Mouse (Mus musculus) embryonic facial prominence, embryonic 10.5 days (tissue): Measurements from ENCODE around the gene Ubd. TPM values are rescaled to one million over a fixed set of nuclear protein-coding genes. Genes with fewer than 3 reads are reported as not detected.

Experiments
- DNase-seq: peaks from one replicate; pipeline ENCODE4 v3.0.0-alpha.2; 2017; ENCODE audit warnings: low spot score
- H3K27ac ChIP-seq: fragments of 300-500 bp; sonication (generic); replicated peaks from 2 replicates; pipeline ENCODE4 v1.5.1; 2016; ENCODE audit warnings: mild to moderate bottlenecking
- H3K27me3 ChIP-seq: fragments of 300-500 bp; sonication (generic); replicated peaks from 2 replicates; pipeline ENCODE4 v1.6.1; 2016; ENCODE audit warnings: low read depth, mild to moderate bottlenecking; ENCODE audit not compliant: poor library complexity, severe bottlenecking
- H3K36me3 ChIP-seq: fragments of 300-500 bp; sonication (generic); replicated peaks from 2 replicates; pipeline ENCODE4 v1.6.1; 2016; ENCODE audit warnings: mild to moderate bottlenecking, moderate library complexity
- H3K4me1 ChIP-seq: fragments of 300-500 bp; sonication (generic); 2 replicates; pipeline ENCODE4 v1.6.1; 2016
- H3K4me3 ChIP-seq: fragments of 300-500 bp; sonication (generic); 2 replicates; pipeline ENCODE4 v1.5.1; 2016; ENCODE audit warnings: mild to moderate bottlenecking, moderate library complexity
- H3K9me3 ChIP-seq: fragments of 300-500 bp; sonication (generic); 2 replicates; pipeline ENCODE4 v1.6.1; 2016; ENCODE audit warnings: mild to moderate bottlenecking
- WGBS: fragments of 180-500 bp; shearing (Covaris S2); methylation state at CpG from one replicate; pipeline ENCODE4 v1.1.7; 2016; 5-methylcytosine and 5-hydroxymethylcytosine counted together
- polyA plus RNA-seq: library from polyadenylated mRNA; unstranded; fragments of >200 nt; fragmentation: Nextera tagmentation; extraction: Ambion mirVana; gene quantifications from 2 replicates; pipeline ENCODE4 v1.2.1, GENCODE M21; 2016

Gene Ubd
- polyA plus RNA-seq = not detected in 2 replicates

GRCm38 (mm10) chr17:37193656-37194055, at the start of gene Ubd:
Gene Ubd, plus strand, starts transcription at chr17:37193892.
- no peak for DNase-seq
- no peak within 1 kb of the TSS for H3K27ac ChIP-seq
- H3K4me3 ChIP-seq = no peak within 1 kb of the TSS
- 85% methylated on average over 2 of the region's 2 CpGs for WGBS
- H3K9me3 ChIP-seq = no peaks in the 10 kb centered on the region
- no peaks in the 10 kb centered on the region for H3K36me3 ChIP-seq
- H3K27me3 ChIP-seq = peaks cover 39% of the 10 kb centered on the region
- peaks cover 13% of the 10 kb centered on the region for H3K4me1 ChIP-seq

GRCm38 (mm10) chr17:37161394-37161793, 32.3 kb upstream of the Ubd start, which contains the start of gene Olfr93:
Gene Olfr93, minus strand, starts transcription at chr17:37161494.
- H3K27me3 ChIP-seq = no peaks in the 10 kb centered on the region
- H3K9me3 ChIP-seq = no peaks in the 10 kb centered on the region
- H3K36me3 ChIP-seq = no peaks in the 10 kb centered on the region
- DNase-seq = no peak
- H3K4me3 ChIP-seq = no peak within 1 kb of the TSS
- no peak within 1 kb of the TSS for H3K27ac ChIP-seq
- no peaks in the 10 kb centered on the region for H3K4me1 ChIP-seq

DNA sequence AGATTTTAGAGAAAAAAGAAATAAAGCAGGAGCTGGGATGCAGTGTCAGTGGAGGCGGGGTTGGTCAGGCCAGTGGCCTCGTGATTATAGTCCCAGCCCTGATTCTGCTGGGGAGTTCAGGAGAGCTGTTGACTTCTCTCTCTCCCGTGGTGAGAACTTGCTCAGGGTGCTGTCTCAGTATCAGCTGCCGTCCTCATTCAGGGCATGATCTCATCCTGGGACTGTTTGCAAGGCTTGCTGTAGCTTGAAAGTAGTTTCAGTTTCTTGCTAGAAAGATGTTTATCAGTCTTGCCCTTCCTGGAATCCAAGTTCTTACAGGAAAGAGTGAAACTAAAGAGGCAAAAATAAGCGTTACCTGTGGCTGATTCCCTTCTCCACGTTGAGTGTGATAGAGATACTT, 8.2 kb upstream of the Ubd start:
- H3K9me3 ChIP-seq = no peaks in the 10 kb centered on the region
- no peaks in the 10 kb centered on the region for H3K36me3 ChIP-seq
- H3K27ac ChIP-seq = no peak overlapping the region
- 52% methylated on average over 6 of the region's 6 CpGs for WGBS
- H3K27me3 ChIP-seq = no peaks in the 10 kb centered on the region
- no peak for DNase-seq
- H3K4me1 ChIP-seq = no peaks in the 10 kb centered on the region
- no peak overlapping the region for H3K4me3 ChIP-seq

- H3K27me3 ChIP-seq = peaks cover 10% of the 10 kb centered on the region
- H3K27ac ChIP-seq = no peak overlapping the region
- DNase-seq = no peak
- 37% methylated on average over 2 of the region's 2 CpGs for WGBS
- H3K4me1 ChIP-seq = no peaks in the 10 kb centered on the region
- H3K4me3 ChIP-seq = no peak overlapping the region
- H3K36me3 ChIP-seq = no peaks in the 10 kb centered on the region
- H3K9me3 ChIP-seq = no peaks in the 10 kb centered on the region
Observed at GRCm38 (mm10) chr17:37190711-37191110, 3.0 kb upstream of the Ubd start.

GRCm38 (mm10) chr17:37193032-37193431, 660 bp upstream of the Ubd start:
- Histone ChIP-seq H3K4me1 (peaks cover 13% of the 10 kb centered on the region), H3K4me3 (no peak overlapping the region), H3K27ac (no peak overlapping the region), H3K9me3 (no peaks in the 10 kb centered on the region), H3K36me3 (no peaks in the 10 kb centered on the region), H3K27me3 (peaks cover 33% of the 10 kb centered on the region)
- DNase-seq = no peak

GRCm38 (mm10) chr17:37194782-37195181, 1.1 kb downstream of the Ubd start:
- Histone ChIP-seq H3K4me3 (no peak overlapping the region), H3K4me1 (peaks cover 13% of the 10 kb centered on the region), H3K9me3 (no peaks in the 10 kb centered on the region), H3K36me3 (no peaks in the 10 kb centered on the region), H3K27ac (no peak overlapping the region), H3K27me3 (peaks cover 47% of the 10 kb centered on the region)
- 94% methylated on average over 5 of the region's 5 CpGs for WGBS
- DNase-seq = no peak

DNA sequence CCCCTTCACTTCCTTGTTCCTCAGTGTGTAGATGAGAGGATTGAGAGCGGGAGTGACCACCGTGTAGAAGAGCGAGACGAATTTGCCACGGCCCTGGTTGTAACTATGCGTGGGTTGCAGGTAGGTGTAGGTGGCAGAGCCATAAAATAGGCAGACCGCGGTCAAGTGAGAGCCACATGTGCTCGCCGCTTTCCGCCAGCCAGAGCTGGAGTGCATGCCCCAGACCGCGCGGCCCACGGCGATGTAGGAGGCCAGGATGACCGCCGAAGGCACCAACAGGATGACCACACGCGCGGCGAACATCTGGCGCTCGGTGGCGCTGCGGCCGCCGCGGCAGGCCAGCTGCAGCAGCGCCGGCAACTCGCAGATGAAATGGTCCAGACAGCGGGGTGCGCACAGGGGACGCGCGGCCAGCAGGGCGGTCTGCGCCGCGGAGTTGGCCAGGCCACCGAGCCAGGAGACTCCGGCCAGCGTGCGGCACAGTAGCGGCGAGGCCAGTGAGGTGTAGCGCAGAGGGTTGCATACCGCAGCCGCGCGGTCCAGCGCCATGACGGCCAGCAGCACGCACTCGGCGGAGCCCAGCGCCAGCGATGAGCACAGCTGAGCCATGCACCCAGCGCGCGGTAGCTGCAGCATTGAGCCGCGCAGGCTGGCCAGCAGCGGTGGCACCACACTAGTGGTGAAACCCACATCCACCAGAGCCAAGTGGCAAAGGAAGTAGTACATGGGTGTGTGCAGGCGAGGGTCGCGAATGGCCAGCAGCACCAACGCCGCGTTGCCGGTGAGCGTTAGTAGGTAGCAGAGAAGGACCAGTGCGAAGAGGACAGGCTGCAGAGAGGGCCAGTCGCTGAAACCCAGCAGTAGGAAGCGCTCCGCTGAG, 3.4 kb downstream of the Ubd start:
- Histone ChIP-seq H3K9me3 (no peaks in the 10 kb centered on the region), H3K36me3 (no peaks in the 10 kb centered on the region), H3K27ac (no peak overlapping the region; the same call in 1 of the 2 replicates), H3K4me3 (peak overlapping the region; percentile 72), H3K4me1 (peaks cover 13% of the 10 kb centered on the region), H3K27me3 (peaks cover 47% of the 10 kb centered on the region)
- WGBS = under 1% methylated on average over 77 of the region's 77 CpGs
- DNase-seq = peak; percentile 78

GRCm38 (mm10) chr17:37200894-37201293, 7.2 kb downstream of the Ubd start, which contains the start of gene Olfr94:
Gene Olfr94, minus strand, starts transcription at chr17:37200994.
- Histone ChIP-seq H3K4me3 (no peak within 1 kb of the TSS), H3K27ac (no peak within 1 kb of the TSS), H3K9me3 (no peaks in the 10 kb centered on the region), H3K4me1 (peaks cover 13% of the 10 kb centered on the region), H3K27me3 (peaks cover 36% of the 10 kb centered on the region), H3K36me3 (no peaks in the 10 kb centered on the region)
- 70% methylated on average over 2 of the region's 2 CpGs for WGBS
- DNase-seq = no peak

GRCm38 (mm10) chr17:37203206-37203916, 9.7 kb downstream of the Ubd start:
- WGBS = under 1% methylated on average over 4 of the region's 4 CpGs
- peak; percentile 76 for DNase-seq
- Histone ChIP-seq H3K27ac (no peak overlapping the region), H3K4me1 (no peaks in the 10 kb centered on the region), H3K4me3 (no peak overlapping the region), H3K27me3 (peaks cover 11% of the 10 kb centered on the region), H3K36me3 (no peaks in the 10 kb centered on the region), H3K9me3 (no peaks in the 10 kb centered on the region)

DNA sequence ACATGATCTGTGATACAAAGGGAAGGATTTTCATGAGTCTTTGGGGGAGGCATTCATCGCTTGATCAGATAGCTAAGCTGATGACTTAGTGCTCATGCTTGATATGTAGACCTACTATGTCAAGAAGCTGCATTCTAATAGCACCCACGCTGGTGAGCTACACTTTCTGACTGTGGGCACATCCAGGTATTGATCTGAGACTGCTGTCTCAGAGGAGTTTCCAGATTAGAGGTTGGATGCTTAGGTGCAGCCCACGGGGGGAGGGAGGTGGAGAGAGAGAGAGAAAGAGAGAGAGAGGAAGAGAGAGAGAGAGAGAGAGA, 10.2 kb downstream of the Ubd start:
- no peak for DNase-seq
- Histone ChIP-seq H3K4me3 (no peak overlapping the region), H3K4me1 (no peaks in the 10 kb centered on the region), H3K27me3 (peaks cover 6% of the 10 kb centered on the region), H3K9me3 (no peaks in the 10 kb centered on the region), H3K27ac (no peak overlapping the region), H3K36me3 (no peaks in the 10 kb centered on the region)
- 26% methylated on average over 3 of the region's 3 CpGs for WGBS

DNA sequence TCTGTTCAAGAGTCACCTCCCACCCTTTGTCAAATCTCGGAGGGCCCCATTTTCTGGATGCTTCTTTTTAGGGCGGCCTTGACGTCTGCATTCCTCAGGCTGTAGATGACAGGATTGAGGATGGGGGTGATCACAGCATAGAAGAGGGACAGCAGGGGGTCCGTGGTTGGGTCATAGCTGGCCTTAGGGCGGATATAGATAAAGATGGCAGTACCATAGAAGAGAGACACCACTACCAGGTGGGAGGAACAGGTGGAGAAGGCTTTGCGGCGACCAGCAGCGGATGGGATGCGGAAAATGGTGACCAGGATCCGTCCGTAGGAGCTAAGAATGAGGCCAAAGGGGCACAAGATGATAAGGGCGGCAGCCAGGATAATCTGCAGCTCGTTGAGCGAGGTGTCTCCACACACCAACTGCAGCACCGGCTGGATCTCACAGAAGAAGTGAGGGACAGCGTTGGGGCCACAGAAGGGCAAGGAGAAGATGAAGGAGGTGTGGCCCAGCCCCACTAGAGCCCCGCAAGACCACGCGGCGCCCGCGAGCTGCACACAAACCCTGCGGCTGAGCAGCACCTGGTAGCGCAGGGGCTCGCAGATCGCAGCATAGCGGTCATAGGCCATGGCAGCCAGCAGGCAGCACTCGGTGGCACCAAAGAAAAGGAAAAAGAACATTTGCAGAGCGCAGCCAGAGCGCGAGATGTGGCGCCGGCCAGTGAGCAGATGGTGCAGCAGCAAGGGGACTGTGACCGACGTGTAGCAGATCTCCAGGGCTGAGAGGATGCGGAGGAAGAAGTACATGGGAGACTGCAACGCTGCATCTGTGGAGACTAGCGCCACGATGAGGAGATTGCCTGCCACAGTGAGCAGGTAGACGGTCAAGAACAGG, 17.4 kb downstream of the Ubd start:
- Histone ChIP-seq H3K36me3 (no peaks in the 10 kb centered on the region), H3K27me3 (peaks cover 30% of the 10 kb centered on the region), H3K4me1 (peaks cover 5% of the 10 kb centered on the region; the same call in 1 of the 2 replicates), H3K9me3 (no peaks in the 10 kb centered on the region), H3K4me3 (peak overlapping the region; percentile 50), H3K27ac (no peak overlapping the region)
- peak; percentile 25 for DNase-seq
- 18% methylated on average over 40 of the region's 40 CpGs for WGBS

DNA sequence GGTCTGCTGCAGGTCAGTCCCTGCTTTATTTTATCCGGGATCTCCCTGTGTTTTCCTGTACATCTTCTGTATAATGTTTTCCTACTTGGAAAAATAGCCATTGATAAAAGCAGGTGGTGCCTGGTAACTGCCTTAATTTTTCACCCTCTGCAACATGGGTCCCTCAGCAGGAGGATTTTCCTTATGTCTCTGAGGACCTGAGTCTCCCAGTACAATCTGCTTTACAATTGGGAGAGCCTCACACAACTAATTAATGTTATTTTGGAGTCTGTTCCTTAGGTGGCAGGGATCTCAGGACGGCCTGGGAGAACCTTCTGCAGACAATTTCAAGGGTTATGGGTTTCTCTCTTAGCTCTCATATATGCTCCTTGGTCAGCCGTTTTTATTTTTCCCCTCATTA, 19.3 kb downstream of the Ubd start, which contains the start of gene Olfr95:
Olfr95 (minus strand) TSS at position 101 of the 400 bp plus-strand sequence.
- 80% methylated on average over 3 of the region's 3 CpGs for WGBS
- H3K4me1 ChIP-seq = peaks cover 5% of the 10 kb centered on the region; the same call in 1 of the 2 replicates
- H3K27me3 ChIP-seq = peaks cover 30% of the 10 kb centered on the region
- H3K36me3 ChIP-seq = no peaks in the 10 kb centered on the region
- no peak for DNase-seq
- no peak within 1 kb of the TSS for H3K27ac ChIP-seq
- H3K9me3 ChIP-seq = peaks cover 4% of the 10 kb centered on the region; the same call in 1 of the 2 replicates
- no peak within 1 kb of the TSS for H3K4me3 ChIP-seq
